Mouse (Mus musculus) layer of hippocampus, adult 8-10 months (tissue): ENCODE data around the gene Plxnb1. TPM values are rescaled to one million over a fixed set of nuclear protein-coding genes. Genes with fewer than 3 reads are reported as not detected.
"Not testable (repeated sequence)": the region's sequence is repeated elsewhere in the genome, so short reads cannot be mapped to it uniquely, and the experiment has no call there.

Experiments used
- DNase-seq, 2 experiments: peaks; one replicate each; pipeline ENCODE4 v3.0.0; 2022; ENCODE audit warnings: low spot score in 2 of 2
- total RNA-seq, 4 experiments: library from RNA; stranded (reverse); gene quantifications; 2 replicates each; pipeline ENCODE4 v1.2.4; 2022

Gene Plxnb1
- total RNA-seq, 4 experiments from 2014 or later = 82.9 to 99.8 (median 89.8) TPM

DNA sequence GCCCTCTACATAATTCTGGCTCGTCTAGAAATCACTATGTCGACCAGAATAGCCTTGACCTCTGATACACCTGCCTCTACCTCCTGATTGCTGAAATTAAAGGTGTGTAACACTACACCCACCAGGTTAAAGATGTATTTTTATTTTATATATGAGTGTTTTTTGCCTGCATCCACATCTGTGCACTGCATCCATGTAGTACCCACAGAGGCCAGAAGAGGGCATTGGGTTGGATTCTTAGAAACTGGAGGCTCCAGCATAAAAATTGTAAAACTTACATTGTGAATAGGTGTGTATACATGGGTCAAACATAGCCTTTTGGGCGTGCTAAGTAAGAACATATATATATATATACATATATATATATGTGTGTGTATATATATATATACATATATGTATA lies 33.0 kb downstream of the Plxnb1 start:
- no peak for DNase-seq

DNA sequence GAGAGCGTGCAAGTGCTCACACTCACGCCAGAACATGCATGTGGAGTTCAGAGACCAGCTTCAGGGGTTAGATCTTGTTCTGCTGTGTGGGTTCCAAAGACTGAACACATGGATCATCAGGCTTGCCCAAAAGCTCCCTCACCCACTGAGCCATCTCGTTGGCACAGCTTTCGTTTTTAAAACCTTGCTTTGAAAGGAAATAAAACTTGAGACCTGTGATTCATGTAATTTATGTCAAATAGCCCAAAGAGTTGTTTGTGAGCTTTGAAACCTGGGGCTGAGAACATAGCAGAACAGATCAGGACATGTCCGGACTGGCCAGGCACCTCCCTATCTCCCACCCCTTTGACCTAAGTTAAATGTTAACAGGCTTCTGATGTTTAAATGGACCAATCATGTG lies 34.9 kb downstream of the Plxnb1 start:
- no peak for DNase-seq

DNA sequence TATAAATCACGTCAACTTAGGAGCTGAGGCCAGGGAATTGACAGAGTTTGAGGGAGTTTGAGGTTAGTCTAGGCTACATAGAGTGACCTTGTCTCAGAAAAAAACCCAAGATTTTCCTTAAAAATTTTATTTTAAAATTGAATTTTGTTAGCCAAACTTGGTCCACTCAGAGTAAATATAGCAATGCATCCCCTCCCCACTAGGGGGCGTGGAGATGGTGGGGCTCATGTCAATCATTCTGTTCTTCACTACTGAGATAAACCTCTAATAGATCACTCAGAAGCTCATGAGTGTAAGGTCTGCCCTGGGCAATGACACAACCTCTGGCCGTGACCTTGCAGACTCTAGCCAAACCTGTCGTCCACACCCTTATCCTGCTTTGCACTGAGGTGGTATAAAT lies 45.2 kb downstream of the Plxnb1 start:
- not testable (repeated sequence) for DNase-seq

DNA sequence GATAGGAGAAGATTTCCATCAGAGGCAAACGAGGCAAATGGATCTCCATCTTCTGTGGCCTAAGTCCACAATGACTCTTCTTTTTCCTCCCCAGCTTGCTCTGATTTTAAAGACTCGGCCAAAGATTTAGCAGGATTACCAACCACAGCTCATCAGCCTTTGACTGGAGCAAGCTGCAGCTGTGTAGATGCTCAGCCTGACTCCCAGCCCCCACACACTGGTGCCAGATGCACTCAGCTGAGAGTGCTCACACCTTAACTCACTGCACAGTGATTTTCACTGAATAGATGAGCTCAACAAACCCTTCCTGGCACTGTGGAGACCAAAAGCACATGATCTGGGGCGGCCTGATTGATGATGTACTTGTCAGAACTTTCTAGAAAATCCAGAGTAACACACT lies 66.8 kb downstream of the Plxnb1 start, which contains the start of gene Fbxw21:
Gene Fbxw21 (minus strand): TSS at position 101 of the 400 bp plus-strand sequence.
- DNase-seq = no peak

- no peak for DNase-seq
Measured at GRCm38 (mm10) chr9:109167316-109167715, 72.1 kb downstream of the Plxnb1 start.

Other genes starting within 250 kb of the Plxnb1 start
- 10 to 100 TPM; 17.0 to 22.2 (median 20.2) TPM for gene Slc26a6, start 242.1 kb upstream of the Plxnb1 start, total RNA-seq
- under 1 TPM in 1 of 4 experiments, not detected in 3; 0.78 TPM for gene Tmem89, start 180.8 kb upstream of the Plxnb1 start, total RNA-seq
- gene Uqcrc1, start 158.8 kb upstream of the Plxnb1 start, total RNA-seq = 100 to 1,000 TPM; 343 to 352 (median 351) TPM
- 1 to 10 TPM; 1.9 to 4.3 (median 3.9) TPM for gene Col7a1, start 141.8 kb upstream of the Plxnb1 start, total RNA-seq
- under 1 TPM in 2 of 4 experiments, not detected in 2; 0.45 to 0.55 TPM for gene Ucn2, start 109.4 kb upstream of the Plxnb1 start, total RNA-seq
- gene Pfkfb4, start 103.6 kb upstream of the Plxnb1 start, total RNA-seq = 10 to 100 TPM; 11.5 to 15.8 (median 15.4) TPM
- 10 to 100 TPM; 56.6 to 94.6 (median 77.2) TPM for gene Shisa5, start 56.8 kb upstream of the Plxnb1 start, total RNA-seq
- 10 to 100 TPM; 13.7 to 18.3 (median 16.4) TPM for gene Trex1, start 35.7 kb upstream of the Plxnb1 start, total RNA-seq
- 10 to 100 TPM; 26.3 to 31.2 (median 28.3) TPM for gene Atrip, start 21.3 kb upstream of the Plxnb1 start, total RNA-seq
- gene Ccdc51, start 12.9 kb upstream of the Plxnb1 start, total RNA-seq = 1 to 10 TPM; 7.8 to 9.2 (median 8.9) TPM
- gene Tma7, start 12.8 kb upstream of the Plxnb1 start, total RNA-seq = 100 to 1,000 TPM; 284 to 327 (median 306) TPM
- gene Fbxw21, start 66.7 kb downstream of the Plxnb1 start, total RNA-seq = not detected
- not detected for gene Fbxw13, start 100.6 kb downstream of the Plxnb1 start, total RNA-seq
- not detected for gene Fbxw20, start 139.4 kb downstream of the Plxnb1 start, total RNA-seq
- gene Fbxw14, start 192.3 kb downstream of the Plxnb1 start, total RNA-seq = not detected
- not detected for gene Fbxw28, start 244.3 kb downstream of the Plxnb1 start, total RNA-seq